Mouse (Mus musculus) gastrocnemius, adult 8-10 months (tissue): ENCODE results near the gene P2rx6. TPM values are rescaled to one million over a fixed set of nuclear protein-coding genes. Genes with fewer than 3 reads are reported as not detected.
"Not testable (repeated sequence)": the region's sequence is repeated elsewhere in the genome, so short reads cannot be mapped to it uniquely, and the experiment has no call there.

Experiments used
- DNase-seq, 2 experiments: peaks; one replicate each; pipeline ENCODE4 v3.0.0; 2022; ENCODE audit warnings: low spot score in 2 of 2
- total RNA-seq, 4 experiments: library from RNA; stranded (reverse); gene quantifications; 2 replicates each; pipeline ENCODE4 v1.2.4; 2022

The P2rx6 gene
- total RNA-seq, 4 experiments from 2014 or later = 9.0 to 12.5 (median 11.3) TPM

DNA sequence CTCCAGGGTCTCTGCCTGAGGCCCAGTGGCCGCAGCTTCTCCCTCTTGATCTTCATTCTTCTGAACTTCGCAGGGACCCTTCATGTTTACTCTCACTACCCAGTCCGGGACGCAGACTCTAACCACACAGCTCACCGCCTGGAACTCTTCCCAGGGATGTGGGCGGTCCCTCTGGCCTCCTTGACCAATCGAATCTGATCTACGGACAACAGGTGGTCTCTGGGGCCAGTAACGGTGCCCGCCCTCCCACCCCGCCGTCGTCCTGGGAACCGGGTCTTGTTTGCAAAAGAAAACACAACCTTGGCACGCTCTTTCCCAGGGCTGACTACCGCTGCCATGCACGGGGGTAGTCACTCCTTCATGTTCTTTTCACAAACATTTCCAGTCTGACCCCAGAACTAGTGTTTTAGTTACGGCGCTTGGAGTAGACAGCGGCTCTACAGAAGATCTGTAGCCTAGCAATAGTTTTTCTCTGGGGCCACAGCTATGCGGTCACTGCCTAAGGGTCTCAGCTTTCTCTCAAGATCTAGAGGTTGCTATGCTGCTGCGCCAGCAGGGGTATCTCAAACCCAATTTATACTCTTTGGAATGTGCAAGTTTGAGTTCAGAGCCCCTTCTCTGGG is 446 bp upstream of the P2rx6 start, which contains the start of gene Lrrc74b:
Gene Lrrc74b, minus strand, starts transcription at position 120 of the 623 bp plus-strand sequence.
- peak; percentile 77 to 81 for DNase-seq

DNA sequence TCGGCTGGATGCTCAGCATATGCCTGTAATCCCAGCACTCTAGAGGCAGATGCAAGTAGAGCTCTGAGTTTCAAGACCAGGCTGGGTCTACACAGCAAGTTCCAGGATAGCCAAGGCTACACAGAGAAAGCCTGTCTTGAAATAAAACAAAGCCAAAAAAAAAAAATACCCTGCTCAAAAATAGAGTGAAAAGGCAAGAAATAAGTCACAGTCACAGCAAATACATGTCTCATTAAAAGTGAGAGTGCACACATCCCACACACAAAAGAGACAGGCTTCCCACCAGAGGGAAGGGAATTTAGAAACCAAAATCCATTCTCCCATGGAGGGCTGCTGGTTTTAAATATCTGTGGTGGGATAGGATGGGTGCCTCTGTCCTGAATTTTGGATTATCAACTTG is 1.9 kb downstream of the P2rx6 start:
- DNase-seq = no peak

DNA sequence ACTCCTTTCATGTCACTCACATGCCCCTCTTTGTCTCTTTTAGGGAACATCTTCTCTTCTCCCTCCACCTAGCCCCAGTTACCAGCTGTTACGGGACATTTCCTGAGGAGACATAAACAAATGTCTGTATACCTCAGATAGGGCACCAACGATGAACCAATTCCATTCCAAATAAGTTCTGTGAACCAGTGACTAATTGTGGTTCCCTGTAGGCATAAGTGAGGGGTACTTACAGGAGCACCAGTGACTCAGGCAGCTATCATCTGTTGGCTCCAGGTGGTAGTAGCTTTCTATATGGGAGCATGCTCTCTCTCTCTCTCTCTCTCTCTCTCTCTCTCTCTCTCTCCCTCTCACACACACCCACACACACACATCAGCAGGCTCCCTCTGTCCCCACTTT is 2.5 kb downstream of the P2rx6 start:
- DNase-seq = no peak

DNA sequence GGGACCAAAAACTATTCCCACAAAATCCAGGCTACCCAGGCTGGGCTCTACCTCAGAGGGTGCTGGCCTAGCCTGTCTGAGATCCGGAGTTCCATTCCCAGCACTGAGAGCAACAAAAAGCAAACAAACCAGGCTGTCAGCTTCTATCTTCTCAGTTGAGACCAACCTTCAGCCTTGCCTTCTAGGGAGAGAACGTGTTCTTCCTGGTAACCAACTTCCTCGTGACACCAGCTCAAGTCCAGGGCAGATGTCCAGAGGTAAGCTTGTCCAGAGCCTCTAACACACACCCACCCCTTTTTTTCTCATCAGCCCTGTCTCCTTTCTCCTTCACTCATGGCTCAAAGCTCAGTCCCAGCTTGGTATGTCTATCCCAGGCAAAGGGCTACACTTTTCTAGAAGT is 3.1 kb downstream of the P2rx6 start:
- no peak for DNase-seq

DNA sequence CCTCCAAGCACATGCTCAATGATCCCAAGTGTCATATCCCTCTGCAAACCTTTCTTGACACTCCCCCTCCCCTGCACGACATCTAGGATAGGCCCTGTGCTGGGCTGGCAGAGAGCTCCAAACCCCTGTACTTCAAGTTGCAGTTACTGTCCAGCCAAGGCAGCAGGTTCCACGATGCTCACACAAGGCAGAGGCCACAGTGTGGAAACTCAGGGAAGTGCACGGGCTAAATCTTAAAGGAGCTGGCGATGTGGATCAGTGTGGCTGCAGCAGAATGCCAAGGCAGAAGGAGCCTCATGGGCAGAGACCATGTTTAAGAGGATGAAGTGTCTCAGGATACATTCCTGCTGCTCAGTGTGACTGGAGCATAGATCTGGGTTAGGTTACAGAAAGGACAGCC is 4.5 kb downstream of the P2rx6 start:
- no peak for DNase-seq

DNA sequence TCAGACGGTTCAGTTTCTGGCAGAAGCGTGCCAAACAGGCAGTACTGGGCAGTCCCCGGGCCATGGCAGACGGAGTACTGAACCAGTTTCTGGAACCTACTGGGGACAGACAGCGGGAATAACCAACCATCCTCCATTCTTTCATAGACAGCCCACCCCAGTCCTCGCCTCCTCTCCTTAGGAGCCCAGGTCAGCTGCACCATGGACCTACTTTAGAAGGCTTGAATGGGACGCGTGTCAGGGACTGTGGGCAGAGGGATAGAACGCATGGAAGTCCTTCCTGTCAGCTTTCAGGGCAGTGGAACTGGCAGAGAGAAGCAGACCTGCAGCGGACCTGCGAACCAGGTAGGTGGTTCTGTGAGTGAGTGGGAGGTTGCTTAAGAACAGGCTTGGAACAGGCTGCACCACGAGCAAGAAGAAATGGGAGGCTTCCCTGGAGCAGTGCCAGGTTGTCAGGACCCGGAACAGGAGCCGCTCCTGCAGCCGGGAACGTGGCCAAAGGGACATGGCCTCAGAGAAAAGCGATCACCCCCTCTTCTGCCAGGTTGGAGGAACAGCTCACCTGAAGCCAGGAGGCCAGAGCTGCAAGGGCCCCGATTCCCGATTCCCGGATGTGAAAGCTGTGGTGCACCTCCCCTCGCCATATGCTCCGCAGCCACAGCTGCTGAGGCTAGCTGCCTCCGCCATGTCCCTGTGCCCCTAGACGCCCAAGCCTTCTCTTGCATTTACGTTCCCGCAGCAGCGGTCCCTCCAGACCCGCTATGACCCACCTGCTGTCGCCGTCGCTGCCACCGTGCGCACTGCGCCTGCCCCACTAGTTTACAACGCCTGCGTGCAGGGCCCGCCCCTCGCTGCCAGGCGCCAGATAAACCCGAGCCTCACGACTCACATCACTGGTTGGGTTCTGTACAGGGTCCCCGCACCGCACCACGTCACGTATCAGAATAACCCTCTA is 14.5 kb downstream of the P2rx6 start:
- DNase-seq = no peak

DNA sequence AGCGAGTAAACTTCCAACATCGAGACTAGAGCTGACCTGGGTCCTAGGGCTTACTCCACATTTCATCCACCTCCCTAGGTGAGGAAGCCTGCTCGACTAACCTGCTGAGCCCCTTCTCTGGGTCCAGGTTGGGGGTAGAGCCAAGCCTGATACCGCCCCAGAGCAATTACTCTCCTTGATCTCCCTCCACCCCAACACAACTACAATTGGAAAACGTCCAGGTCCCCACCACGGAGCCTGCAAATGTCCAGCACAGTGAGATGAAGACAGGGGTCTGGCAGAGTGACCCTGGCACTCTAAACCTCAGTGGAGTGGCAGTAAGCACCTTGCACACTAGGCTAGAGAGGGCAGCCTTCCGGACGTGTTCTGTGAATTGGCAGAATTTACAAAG is 15.1 kb downstream of the P2rx6 start:
- no peak for DNase-seq

DNA sequence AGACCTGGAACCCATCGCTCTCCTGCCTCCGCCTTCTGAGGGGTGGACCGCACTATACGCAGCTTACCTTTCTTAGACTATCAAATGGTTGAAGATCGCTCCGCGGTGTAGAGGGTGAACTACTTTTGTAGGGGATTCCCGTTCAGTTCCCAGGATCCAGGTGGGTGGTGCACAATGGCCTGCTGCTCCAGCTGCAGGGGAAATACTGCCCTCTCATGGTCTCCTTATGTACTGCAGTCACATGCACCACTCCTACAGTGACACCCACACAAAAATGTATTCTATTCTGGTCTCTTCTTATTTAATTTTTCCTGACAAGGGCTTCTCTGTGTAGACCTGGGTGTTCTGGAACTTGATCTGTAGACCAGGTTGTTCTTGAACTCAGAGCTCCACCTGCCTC is 21.4 kb downstream of the P2rx6 start, which contains the start of gene Slc7a4:
Gene Slc7a4, minus strand, starts transcription at position 151 of the 400 bp plus-strand sequence.
- no peak for DNase-seq

DNA sequence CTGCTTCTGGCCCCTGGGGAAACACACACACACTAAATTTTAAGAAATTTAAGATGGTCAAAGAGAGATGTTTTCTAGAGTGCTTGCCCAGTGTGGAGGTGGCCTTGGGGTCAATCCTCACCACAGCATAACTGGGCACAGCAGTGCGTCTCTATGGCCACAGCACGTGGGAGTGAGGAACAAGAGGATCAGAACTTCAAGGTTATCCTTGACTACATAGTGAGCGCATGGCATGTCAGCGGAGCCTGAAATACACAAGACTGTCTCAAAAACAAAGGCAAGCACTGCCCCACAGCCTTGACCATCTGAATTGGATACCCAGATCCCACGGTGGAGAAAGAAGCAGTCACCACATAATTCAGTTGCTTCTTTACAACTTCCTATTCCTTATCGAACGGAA is 22.9 kb downstream of the P2rx6 start:
- no peak for DNase-seq

DNA sequence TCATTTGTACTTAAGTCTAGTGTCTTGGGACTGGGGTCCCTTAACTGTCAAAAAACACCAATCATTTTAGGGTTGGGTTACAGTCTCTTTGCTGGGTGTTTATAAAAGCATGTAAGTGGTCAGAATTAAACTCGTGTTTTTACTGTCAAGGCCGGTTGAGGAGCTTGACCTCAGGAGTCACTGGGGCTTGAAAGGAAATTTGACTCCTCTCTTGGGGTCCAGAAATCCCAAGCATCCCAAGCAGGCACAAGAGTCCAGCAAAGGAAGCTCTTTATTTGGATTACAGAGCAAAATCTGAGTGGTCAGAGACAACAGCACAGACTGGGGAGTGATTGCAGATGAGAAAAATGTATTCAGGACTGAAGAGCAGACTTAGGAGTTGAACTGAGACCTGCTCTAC is 29.0 kb downstream of the P2rx6 start:
- no peak for DNase-seq

DNA sequence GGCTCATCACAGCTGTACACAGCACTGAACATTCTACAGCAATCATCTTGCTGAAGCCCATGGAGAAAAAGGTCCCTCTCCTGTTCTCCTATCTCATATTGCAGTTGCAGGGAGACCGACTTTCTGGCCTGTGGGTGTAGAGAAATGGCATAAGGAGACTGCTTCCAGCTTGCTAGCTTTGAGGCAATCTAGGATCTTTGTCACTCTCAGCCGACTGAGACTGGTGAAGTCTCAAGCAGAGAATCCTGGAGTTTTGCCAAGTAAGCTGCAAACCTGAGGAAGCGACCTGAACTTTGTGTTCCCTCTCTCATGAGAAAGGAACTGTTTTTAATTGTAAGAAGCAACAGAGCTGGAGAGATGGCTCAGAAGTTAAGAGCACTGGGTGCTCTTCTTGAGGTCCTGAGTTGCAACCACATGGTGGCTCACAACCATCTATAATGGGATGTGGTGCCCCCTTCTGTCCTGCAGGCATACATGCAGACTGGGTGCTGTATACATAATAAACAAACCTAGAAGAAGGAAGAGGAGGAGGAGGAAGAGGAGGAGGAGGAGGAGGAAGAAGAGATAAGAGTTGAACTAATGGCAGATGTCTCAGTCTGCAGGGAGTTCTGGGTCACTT is 39.4 kb downstream of the P2rx6 start:
- no peak for DNase-seq

DNA sequence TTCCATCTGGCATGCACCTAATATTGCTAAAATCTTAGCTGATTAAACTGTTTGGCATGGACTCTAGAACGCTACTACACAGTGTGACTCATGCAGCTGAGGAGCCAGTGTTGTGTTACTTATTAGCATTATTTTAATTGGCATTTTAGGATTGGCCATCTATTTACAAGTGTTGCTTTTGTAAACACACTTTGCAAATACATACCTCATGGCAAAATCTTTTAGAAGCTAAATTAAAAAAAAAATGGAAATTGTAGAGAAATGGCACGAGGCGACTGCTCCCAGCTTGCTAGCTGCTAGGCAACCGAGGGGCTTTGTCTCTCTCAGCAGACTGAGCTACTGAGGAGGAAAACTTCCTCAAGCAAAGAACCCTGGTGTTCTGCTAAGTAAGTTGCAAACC is 43.3 kb downstream of the P2rx6 start:
- no peak for DNase-seq

DNA sequence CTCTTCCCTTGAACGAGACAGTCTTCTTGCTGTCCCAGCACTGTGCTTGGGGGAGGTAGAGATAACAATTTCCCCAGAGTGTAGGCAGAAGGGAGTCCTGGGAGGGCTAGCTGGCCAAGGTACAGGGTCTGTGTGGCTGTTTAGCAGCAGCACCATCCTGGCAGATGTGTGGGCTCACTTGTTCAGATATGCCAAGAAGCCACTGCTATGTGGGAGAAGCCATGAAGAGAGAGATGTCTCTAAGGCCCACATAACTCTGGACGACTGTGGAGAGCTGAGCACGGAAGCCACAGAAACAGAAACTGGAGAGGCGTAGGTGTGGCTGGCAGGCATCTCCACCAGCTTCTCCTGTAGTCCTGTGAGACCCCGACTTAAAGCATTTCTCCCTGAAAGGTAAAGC is 44.0 kb downstream of the P2rx6 start:
- no peak for DNase-seq

DNA sequence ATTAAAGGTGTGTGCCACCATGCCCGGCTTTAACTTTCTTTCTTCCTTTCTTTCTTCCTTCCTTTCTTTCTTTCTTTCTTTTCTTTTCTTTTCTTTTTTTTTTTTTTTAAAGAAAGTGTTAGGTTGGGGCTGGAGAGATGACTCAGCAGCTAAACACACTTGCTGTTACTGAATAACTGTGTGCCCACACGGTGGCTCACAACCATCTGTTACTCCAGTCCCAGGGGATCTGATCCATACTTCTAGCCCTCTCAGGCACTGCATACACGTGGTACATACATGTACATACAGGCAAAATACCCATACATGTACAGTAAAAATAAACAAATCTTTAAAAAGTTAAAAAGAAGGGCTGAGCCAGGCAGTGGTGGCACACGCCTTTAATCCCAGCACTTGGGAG is 49.7 kb downstream of the P2rx6 start:
- DNase-seq = no peak

DNA sequence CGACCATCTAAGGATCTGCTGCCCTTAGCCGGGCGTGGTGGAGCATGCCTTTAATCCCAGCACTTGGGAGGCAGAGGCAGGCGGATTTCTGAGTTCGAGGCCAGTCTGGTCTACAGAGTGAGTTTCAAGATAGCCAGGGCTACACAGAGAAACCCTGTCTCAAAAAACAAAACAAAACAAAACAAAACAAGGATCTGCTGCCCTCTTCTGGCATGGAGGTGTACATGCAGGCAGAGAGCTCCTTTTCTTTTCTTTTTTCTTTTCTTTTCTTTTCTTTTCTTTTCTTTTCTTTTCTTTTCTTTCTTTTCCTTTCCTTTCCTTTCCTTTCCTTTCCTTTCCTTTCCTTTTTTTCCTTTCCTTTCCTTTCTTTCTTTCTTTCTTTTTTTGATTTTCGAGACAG is 53.1 kb downstream of the P2rx6 start:
- not testable (repeated sequence) for DNase-seq

DNA sequence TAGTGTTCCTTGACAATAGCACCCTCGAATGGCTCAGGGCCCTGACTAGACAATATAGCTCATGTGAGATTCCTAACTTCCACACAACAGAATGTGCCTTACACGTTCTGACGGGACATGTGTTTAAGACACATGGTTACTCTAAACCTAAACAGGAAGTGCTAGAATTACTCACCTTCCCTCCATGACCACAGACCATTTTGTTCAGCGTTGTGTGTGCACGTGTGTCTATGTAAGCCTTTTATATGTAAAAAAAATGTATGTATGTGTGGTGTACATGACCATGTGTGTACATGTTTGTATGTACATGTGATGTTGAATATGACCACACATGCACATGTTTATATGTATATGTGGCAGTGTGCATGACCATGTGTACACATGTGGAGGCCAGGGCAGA is 54.5 kb downstream of the P2rx6 start:
- no peak for DNase-seq

DNA sequence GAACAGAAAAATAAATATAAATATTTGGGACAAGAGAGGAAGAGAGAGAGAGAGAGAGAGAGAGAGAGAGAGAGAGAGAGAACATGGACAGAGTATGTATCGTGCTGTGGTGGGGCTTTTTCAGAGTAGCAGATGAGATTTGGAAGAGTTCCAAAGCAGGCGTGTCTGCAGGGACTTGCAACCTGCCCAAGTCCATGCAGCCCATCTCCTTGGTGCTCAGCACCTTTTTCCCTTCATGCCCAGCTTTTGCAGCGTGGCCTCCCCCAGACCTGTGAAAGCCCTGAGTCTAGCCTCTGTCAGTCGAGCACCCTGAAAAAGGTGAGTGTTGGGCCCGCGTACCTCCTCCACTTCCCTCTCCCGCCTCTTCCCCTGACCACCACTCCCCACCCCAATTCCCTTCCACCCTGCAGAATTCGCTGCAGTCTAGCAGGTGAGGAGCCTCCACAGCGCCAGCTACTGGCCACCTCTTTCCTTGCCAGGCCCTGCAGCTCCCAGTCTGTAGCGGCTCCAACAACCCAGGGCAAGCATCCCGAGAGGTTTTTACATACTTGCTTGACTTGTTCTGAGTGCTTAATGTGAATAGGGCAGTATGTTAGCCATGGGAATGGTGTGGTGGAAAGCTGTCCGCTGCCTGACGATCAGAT is 56.4 kb downstream of the P2rx6 start:
- no peak for DNase-seq

DNA sequence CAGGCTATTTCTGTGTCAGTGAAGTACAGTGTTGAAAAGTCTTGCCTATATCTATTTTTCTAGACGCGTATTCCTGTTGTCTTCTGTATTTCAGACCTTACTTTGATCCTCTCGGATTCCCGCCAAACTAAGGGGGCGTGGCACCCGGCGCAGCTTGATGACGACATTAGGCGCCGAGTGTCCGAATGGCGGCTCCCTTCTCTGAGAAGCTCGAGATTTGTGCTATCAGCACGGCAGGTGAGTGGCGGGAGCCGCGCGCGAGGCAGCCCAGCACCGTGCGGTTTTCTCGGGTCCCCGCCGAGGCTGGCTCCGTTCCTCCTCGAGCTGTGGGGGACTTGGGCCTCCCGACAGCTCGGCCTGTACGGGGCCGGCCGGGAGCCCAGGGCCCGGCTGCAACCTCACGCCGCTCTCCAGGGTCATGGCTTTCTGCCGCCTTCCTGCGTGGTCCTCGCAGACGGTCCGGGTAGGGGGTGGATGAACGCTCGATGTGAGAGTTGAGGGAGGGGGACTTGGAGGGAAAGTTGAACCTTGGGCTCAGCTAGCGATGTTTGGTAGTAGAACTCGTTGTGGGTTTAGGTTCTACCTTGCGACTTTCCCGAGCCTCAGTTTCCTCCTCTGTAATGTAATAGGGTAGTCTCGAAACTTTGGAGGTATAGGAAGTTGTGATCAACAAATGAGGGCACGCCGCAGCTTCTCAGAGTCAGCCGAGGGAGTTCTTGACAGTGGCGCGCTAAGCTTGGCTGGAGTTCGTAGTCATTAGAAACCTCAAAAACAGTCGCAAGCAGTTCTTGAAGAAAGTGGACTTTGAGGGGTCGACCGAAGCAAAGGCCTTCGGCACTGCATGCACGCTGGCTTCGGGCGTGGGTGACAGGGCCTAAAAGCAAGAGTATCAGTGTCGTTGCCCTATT is 57.8 kb downstream of the P2rx6 start, which contains the start of gene Smpd4:
Gene Smpd4, plus strand, starts transcription at position 157 of the 908 bp plus-strand sequence.
- peak; percentile 74 to 81 for DNase-seq

DNA sequence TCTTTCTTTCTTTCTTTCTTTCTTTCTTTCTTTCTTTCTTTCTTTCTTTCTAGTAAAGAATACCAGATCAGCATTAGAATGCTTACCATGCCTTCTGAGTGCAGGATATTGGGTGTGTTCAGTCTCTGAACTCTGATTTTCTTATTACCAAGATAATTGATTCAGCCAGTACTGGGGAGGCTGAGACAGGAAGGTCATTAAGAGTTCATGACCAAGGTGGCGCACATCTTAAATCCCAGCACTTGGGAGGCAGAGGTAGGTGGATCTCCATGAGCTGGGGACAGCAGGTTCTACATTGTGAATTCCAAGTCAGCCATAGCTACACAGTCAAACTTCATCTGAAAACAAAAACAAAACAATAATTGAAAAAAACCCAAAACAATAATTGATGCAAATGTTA is 60.3 kb downstream of the P2rx6 start:
- no peak for DNase-seq

DNA sequence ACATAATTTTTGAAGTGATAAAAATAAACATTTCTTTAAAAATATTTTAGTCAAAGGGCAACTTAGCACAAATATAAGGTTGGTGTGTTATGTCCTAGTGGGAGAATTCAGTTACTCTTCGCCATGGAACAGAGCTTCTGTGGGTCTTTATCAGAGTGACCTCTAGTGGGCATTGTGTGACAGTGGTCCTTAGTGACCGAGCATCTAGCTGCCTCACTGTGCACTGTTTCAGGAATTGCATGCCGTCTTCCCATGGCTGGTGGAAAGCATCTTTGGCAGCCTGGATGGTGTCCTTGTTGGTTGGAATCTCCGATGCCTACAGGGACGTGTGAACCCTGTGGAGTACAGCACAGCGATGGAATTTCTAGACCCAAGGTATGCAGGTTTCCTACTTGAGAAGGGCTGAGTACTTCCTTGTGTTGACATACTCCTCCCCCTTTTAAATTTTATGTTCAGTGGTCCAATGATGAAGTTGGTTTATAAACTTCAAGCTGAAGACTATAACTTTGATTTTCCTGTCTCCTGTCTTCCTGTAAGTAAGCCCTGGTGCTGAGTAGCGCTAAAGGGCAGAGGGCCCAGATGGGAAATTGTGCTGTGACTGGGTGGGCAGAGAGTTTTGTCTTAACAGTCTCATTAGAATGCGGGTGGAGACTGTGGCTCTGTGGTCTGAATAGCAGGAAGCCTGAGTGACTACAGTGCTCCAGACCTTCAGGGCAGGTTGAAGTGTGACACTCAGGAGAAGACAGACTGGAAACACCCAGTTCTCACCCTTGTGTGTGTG is 64.0 kb downstream of the P2rx6 start:
- DNase-seq = no peak
